Mouse (Mus musculus) embryo, embryonic 10.5 days (tissue): ENCODE measurements at regions not wholly inside any gene's neighbourhood (a gene's known extent, or its start where the extent isn't known, plus 50 kb on each side); places are given as distances from the start of the nearest gene placed in this dataset.

ENCODE experiments used
- DNase-seq: peaks from one replicate; pipeline ENCODE4 v3.0.0-alpha.2; 2015; ENCODE audit warnings: low spot score

DNA sequence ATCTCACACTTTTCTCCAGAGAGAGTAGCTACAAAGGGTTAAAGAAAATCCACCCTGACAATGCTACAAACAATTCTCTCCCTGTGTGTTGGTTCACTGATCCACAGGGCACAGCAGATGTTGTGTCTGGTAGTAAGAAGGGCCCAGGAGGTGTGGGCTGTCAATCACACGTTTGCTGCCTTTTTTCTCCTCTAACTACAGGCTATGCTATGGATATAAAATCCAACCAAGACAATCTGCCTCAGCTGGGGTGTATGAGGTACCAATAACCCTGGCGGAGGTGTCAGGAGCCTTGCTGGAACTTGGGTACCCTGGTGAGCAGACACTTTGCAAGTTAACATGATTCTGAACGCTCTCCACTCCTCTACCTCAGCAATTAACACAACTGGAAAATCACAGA is 1002.1 kb upstream of the Pou3f2 start:
- peak; percentile 74 for DNase-seq

GRCm38 (mm10) chr4:23491255-23491654 is 1003.1 kb upstream of the Pou3f2 start:
- DNase-seq, result peak; percentile 71

GRCm38 (mm10) chr4:23498710-23499109 is 997.5 kb upstream of the Mms22l start:
- no peak for DNase-seq

- DNase-seq, result no peak
Observed at GRCm38 (mm10) chr4:23504770-23505420, 991.4 kb upstream of the Mms22l start.

GRCm38 (mm10) chr4:23510873-23511272 is 985.4 kb upstream of the Mms22l start:
- DNase-seq, result no peak

- DNase-seq, result peak; percentile 24
Observed at GRCm38 (mm10) chr4:23512014-23512413, 984.2 kb upstream of the Mms22l start.

DNA sequence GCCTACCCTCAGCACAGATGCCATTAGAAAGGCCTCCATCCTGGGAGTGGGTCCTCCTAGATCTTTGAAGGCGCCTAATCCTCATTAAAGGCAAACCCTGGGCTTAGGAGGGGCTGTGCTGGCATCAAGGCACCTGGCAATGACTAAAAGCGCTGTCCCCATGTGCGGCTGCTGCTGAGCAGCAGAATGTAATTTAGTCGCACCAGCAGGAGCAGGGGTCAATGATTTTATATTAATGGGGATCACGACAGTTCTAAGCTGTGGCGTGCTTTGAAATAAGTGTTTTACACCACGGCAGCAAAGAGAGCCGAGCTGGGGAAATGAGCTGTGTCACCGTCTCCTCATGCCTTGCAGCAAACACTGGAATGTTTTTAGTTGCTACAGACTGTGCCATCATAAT is 982.3 kb upstream of the Mms22l start:
- DNase-seq, result peak; percentile 48
